Mouse (Mus musculus) megakaryocyte, embryonic 14.5 days (primary cell): Measurements from ENCODE around the gene Sstr2. TPM values are rescaled to one million over a fixed set of nuclear protein-coding genes. Genes with fewer than 3 reads are reported as not detected.
"Not testable (repeated sequence)": the region's sequence is repeated elsewhere in the genome, so short reads cannot be mapped to it uniquely, and the experiment has no call there.

ENCODE experiments used
- H3K27me3 ChIP-seq: replicated peaks from 2 replicates; pipeline ENCODE3; 2012; ENCODE audit warnings: inconsistent platforms
- H3K36me3 ChIP-seq: replicated peaks from 2 replicates; pipeline ENCODE3; 2012; ENCODE audit warnings: low read length, inconsistent platforms, mixed read lengths
- H3K4me1 ChIP-seq: 2 replicates; pipeline ENCODE4 v1.6.1; 2012; ENCODE audit warnings: inconsistent platforms
- H3K4me3 ChIP-seq: replicated peaks from 2 replicates; pipeline ENCODE3; 2012; ENCODE audit warnings: moderate library complexity, mild to moderate bottlenecking, inconsistent platforms
- H3K9me3 ChIP-seq: 2 replicates; pipeline ENCODE4 v1.6.1; 2012; ENCODE audit warnings: inconsistent platforms
- FLI1 ChIP-seq: IDR thresholded peaks from 2 replicates; pipeline ENCODE4 v1.6.1; 2012; ENCODE audit warnings: low read length, inconsistent platforms, mixed read lengths
- GATA1 ChIP-seq: IDR thresholded peaks from 3 replicates; pipeline ENCODE4 v1.6.1; 2012; ENCODE audit warnings: mixed read lengths, low read length, inconsistent platforms, borderline replicate concordance
- polyA plus RNA-seq: library from polyadenylated mRNA; stranded (reverse); fragments of >175 nt; gene quantifications from 2 replicates; pipeline ENCODE4 v1.2.3, GENCODE M21; 2012; ENCODE audit warnings: low replicate concordance; ENCODE audit not compliant: insufficient read depth

Sstr2 gene
- polyA plus RNA-seq, 1 experiment, result not detected

GRCm38 (mm10) chr11:113652516-113652915, 33.4 kb downstream of the Sstr2 start:
- Histone ChIP-seq H3K36me3 (peaks cover 67% of the 10 kb centered on the region), H3K4me3 (no peak overlapping the region)
- no peak for TF ChIP-seq GATA1
- no peak for TF ChIP-seq FLI1

DNA sequence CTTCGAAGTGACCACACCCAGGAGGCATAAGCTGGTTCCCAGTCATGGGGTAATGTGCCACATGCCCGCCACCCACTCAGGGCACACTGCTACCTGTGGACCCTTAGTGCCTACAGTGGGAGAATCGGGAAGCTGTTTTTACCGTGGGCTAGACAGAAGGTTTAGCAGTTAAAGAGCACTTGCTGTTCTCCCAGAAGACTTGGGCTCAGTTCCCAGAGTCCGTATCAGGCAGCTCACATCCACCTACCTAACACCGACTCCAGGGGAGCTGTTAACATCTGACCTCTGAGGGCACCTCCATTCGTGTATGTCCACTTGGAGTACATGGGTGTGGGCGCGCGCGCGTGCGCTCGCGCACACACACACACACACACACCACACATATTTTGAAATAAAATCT, 35.0 kb downstream of the Sstr2 start:
- no peaks in the 10 kb centered on the region for H3K9me3 ChIP-seq
- peaks cover 82% of the 10 kb centered on the region for H3K36me3 ChIP-seq

More at GRCm38 (mm10) chr11:113652516-113652915, 33.4 kb downstream of the Sstr2 start:
- Histone ChIP-seq H3K9me3 (no peaks in the 10 kb centered on the region), H3K27me3 (no peaks in the 10 kb centered on the region), H3K4me1 (peaks cover 36% of the 10 kb centered on the region)

DNA sequence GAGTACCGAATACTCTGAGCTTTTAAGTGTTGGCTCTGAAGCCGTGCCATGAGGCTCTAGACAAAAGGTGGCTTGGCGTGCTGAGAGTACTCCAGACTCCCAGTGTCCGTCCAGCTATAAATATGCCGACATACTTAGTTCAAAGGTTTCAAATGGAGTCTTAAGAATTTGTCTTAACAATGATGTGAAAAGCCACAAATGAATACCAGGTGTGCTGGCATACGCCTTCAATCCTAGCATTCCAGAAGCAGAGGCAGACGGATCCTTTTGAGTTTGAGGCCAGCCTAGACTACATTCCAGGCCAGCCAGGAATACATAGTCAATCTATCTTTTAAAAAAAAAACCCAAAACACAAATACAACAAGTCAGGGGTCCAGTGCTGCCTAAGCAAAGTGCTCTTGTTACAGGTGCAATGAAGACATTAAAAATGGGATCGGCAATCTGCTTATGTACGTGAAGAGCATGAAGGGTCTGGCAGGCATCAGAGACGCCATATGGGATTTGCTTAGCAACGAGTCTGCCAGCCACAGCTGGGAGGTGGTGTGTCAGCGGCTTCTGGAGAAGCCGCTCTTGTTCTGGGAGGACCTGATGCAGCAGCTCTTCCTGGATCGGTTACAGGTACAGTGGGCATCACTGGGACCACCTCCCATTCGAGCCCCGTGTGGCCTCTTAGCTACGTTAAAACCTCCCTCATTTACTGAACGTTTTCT, 35.6 kb downstream of the Sstr2 start:
- Histone ChIP-seq H3K9me3 (no peaks in the 10 kb centered on the region), H3K36me3 (peaks cover 88% of the 10 kb centered on the region), H3K27me3 (no peaks in the 10 kb centered on the region), H3K4me3 (no peak overlapping the region), H3K4me1 (peaks cover 19% of the 10 kb centered on the region)
- TF ChIP-seq GATA1 (no peak), FLI1 (no peak)

More for the DNA sequence above, 35.0 kb downstream of the Sstr2 start:
- no peak for TF ChIP-seq FLI1
- TF ChIP-seq GATA1, result no peak
- Histone ChIP-seq H3K27me3 (no peaks in the 10 kb centered on the region), H3K4me1 (peaks cover 20% of the 10 kb centered on the region), H3K4me3 (peak overlapping the region; percentile 33)

- TF ChIP-seq FLI1, result no peak
- no peak for TF ChIP-seq GATA1
- H3K36me3 ChIP-seq, result peaks cover 98% of the 10 kb centered on the region
- no peak overlapping the region for H3K4me3 ChIP-seq
- H3K27me3 ChIP-seq, result no peaks in the 10 kb centered on the region
- H3K9me3 ChIP-seq, result no peaks in the 10 kb centered on the region
- peaks cover 10% of the 10 kb centered on the region; the same call in 1 of the 2 replicates for H3K4me1 ChIP-seq
Observed at GRCm38 (mm10) chr11:113656511-113656932, 37.4 kb downstream of the Sstr2 start.

GRCm38 (mm10) chr11:113657221-113657620, 38.1 kb downstream of the Sstr2 start:
- Histone ChIP-seq H3K4me1 (peaks cover 16% of the 10 kb centered on the region; the same call in 1 of the 2 replicates), H3K36me3 (peaks cover 98% of the 10 kb centered on the region), H3K27me3 (no peaks in the 10 kb centered on the region), H3K4me3 (no peak overlapping the region), H3K9me3 (no peaks in the 10 kb centered on the region)
- TF ChIP-seq GATA1, result no peak
- TF ChIP-seq FLI1, result no peak

GRCm38 (mm10) chr11:113658319-113658718, 39.2 kb downstream of the Sstr2 start:
- Histone ChIP-seq H3K36me3 (peaks cover 96% of the 10 kb centered on the region), H3K4me1 (peaks cover 16% of the 10 kb centered on the region; the same call in 1 of the 2 replicates), H3K4me3 (no peak overlapping the region), H3K9me3 (no peaks in the 10 kb centered on the region), H3K27me3 (no peaks in the 10 kb centered on the region)
- no peak for TF ChIP-seq FLI1

DNA sequence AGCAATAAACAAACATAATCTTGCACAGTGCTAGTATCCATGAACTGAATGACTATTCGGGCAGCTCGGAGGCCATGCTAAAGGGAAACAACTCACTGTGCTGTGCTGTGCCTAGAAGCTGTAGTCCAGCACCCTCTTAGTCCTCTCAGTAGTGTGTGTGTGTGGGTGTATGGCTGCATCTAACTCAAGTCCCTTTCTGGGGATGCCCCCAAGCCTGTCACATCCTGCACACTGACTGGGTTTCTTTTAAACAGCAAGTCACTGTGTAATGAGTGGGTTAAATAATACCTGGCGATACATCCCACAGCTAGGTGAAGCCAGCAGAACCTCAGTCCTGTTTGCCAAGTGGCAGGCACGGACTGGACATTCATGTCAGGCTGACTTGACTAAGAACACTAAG, 39.6 kb downstream of the Sstr2 start:
- TF ChIP-seq GATA1 (no peak), FLI1 (no peak)
- peaks cover 96% of the 10 kb centered on the region for H3K36me3 ChIP-seq
- H3K27me3 ChIP-seq, result no peaks in the 10 kb centered on the region
- no peaks in the 10 kb centered on the region for H3K9me3 ChIP-seq
- H3K4me1 ChIP-seq, result peaks cover 18% of the 10 kb centered on the region; the same call in 1 of the 2 replicates
- no peak overlapping the region for H3K4me3 ChIP-seq

DNA sequence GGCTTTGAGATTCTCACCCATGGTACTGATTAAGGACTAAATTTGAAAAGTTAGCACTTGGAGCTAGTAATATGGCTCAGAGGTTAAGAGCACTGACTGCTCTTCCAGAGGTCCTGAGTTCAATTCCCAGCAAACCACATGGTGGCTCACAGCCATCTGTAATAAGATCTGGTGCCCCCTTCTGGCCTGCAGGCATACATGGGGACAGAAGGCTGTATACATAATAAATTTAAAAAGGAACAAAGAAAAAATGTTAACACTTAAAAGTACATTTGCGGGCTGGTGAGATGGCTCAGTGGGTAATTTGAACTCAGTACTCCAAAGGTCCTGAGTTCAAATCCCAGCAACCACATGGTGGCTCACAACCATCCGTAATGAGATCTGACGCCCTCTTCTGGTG, 41.1 kb downstream of the Sstr2 start:
- H3K4me1 ChIP-seq, result peaks cover 24% of the 10 kb centered on the region; the same call in 1 of the 2 replicates
- not testable (repeated sequence) for H3K9me3 ChIP-seq, H3K4me3 ChIP-seq, H3K27me3 ChIP-seq
- H3K36me3 ChIP-seq, result peaks cover 96% of the 10 kb centered on the region

- Histone ChIP-seq H3K4me3 (no peak overlapping the region), H3K9me3 (no peaks in the 10 kb centered on the region), H3K36me3 (peaks cover 95% of the 10 kb centered on the region), H3K4me1 (peaks cover 24% of the 10 kb centered on the region), H3K27me3 (no peaks in the 10 kb centered on the region)
- no peak for TF ChIP-seq GATA1
- TF ChIP-seq FLI1, result no peak
Observed at GRCm38 (mm10) chr11:113660940-113661339, 41.8 kb downstream of the Sstr2 start.

DNA sequence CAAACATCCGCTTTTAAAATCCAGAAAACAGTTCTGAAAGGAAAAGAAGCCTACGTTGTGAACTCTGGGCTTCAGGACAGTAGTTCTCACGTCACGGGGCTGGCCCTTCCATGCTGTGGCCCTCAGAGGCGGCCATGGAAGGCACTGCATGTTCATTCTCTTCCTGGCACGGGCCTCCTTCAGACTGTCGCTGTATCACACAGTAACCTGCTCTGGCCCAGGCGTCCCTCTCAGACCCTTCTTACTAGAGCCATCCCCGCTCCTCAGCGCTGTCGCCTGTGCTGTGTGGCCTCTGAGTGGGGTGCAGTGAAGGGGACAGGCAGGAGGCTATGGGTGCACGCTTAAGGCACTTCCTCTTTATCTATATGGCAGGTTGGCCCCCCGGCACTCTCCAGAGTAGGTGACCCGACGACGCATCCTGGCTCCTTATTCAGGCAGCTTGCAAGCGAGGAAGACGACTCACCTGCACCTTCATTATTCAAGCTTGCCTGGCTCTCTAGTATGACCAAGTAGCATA, 42.8 kb downstream of the Sstr2 start:
- H3K4me1 ChIP-seq, result peaks cover 30% of the 10 kb centered on the region
- H3K9me3 ChIP-seq, result no peaks in the 10 kb centered on the region
- TF ChIP-seq GATA1 (no peak), FLI1 (no peak)
- no peaks in the 10 kb centered on the region for H3K27me3 ChIP-seq
- no peak overlapping the region for H3K4me3 ChIP-seq
- peaks cover 92% of the 10 kb centered on the region for H3K36me3 ChIP-seq
